Mouse (Mus musculus): ENCODE data around the gene Lpo.
A peak's percentile ranks its signal among the peaks of the same experiment; 100 is the strongest.
"Not testable (repeated sequence)": the region's sequence is repeated elsewhere in the genome, so short reads cannot be mapped to it uniquely, and the experiment has no call there.

Lpo gene

GRCm38 (mm10) chr11:87828239-87828900, at the start of gene Lpo:
TSS of gene Lpo (minus strand) at chr11:87828289.
- DNase-seq (ENCODE audit: low read depth), result no peak

- no peak for DNase-seq (ENCODE audit: low read depth)
Observed at GRCm38 (mm10) chr11:87875436-87875835, 47.3 kb upstream of the Lpo start, which contains the start of gene Epx. TSS of gene Epx (minus strand) at chr11:87875536.

- no peak for DNase-seq (ENCODE audit: low read depth)
Observed at GRCm38 (mm10) chr11:87871766-87872165, 43.7 kb upstream of the Lpo start.

GRCm38 (mm10) chr11:87870096-87870495, 42.0 kb upstream of the Lpo start:
- DNase-seq (ENCODE audit: low read depth), result no peak

- not testable (repeated sequence) for DNase-seq (ENCODE audit: low read depth)
Observed at GRCm38 (mm10) chr11:87866891-87867290, 38.8 kb upstream of the Lpo start.

GRCm38 (mm10) chr11:87862805-87863204, 34.7 kb upstream of the Lpo start:
- no peak for DNase-seq (ENCODE audit: low read depth)

GRCm38 (mm10) chr11:87860426-87860825, 32.3 kb upstream of the Lpo start:
- DNase-seq (ENCODE audit: low read depth), result no peak

GRCm38 (mm10) chr11:87859273-87859672, 31.2 kb upstream of the Lpo start:
- no peak for DNase-seq (ENCODE audit: low read depth)

GRCm38 (mm10) chr11:87854550-87854949, 26.5 kb upstream of the Lpo start:
- no peak for DNase-seq (ENCODE audit: low read depth)

GRCm38 (mm10) chr11:87853597-87853954, 25.5 kb upstream of the Lpo start:
- DNase-seq (ENCODE audit: low read depth), result no peak

GRCm38 (mm10) chr11:87852690-87853596, 24.9 kb upstream of the Lpo start, which contains the start of gene Mks1:
TSS of gene Mks1 (plus strand) at chr11:87853215.
- peak; percentile 84 for DNase-seq (ENCODE audit: low read depth)

- no peak for DNase-seq (ENCODE audit: low read depth)
Observed at GRCm38 (mm10) chr11:87847884-87848283, 19.8 kb upstream of the Lpo start.

- DNase-seq (ENCODE audit: low read depth), result no peak
Observed at GRCm38 (mm10) chr11:87846968-87847600, 19.0 kb upstream of the Lpo start.

- DNase-seq (ENCODE audit: low read depth), result no peak
Observed at GRCm38 (mm10) chr11:87841436-87841835, 13.3 kb upstream of the Lpo start.

GRCm38 (mm10) chr11:87840676-87841075, 12.6 kb upstream of the Lpo start:
- no peak for DNase-seq (ENCODE audit: low read depth)

GRCm38 (mm10) chr11:87821502-87821901, 6.6 kb downstream of the Lpo start:
- no peak for DNase-seq (ENCODE audit: low read depth)

GRCm38 (mm10) chr11:87817443-87817773, 10.7 kb downstream of the Lpo start:
- no peak for DNase-seq (ENCODE audit: low read depth)

GRCm38 (mm10) chr11:87816707-87817442, 11.2 kb downstream of the Lpo start:
- DNase-seq (ENCODE audit: low read depth), result no peak

- DNase-seq (ENCODE audit: low read depth), result no peak
Observed at GRCm38 (mm10) chr11:87814831-87815230, 13.3 kb downstream of the Lpo start.

GRCm38 (mm10) chr11:87811396-87811795, 16.7 kb downstream of the Lpo start:
- no peak for DNase-seq (ENCODE audit: low read depth)

GRCm38 (mm10) chr11:87808236-87808635, 19.9 kb downstream of the Lpo start:
- DNase-seq (ENCODE audit: low read depth), result no peak

- DNase-seq (ENCODE audit: low read depth), result no peak
Observed at GRCm38 (mm10) chr11:87807433-87807832, 20.7 kb downstream of the Lpo start.

Measured in NIH3T3 (cell line).